Mouse (Mus musculus) cerebellum, adult 18-20 months (tissue): ENCODE data around the gene Prkd2.

Experiments used
- DNase-seq, 2 experiments: peaks; one replicate each; pipeline ENCODE4 v3.0.0; 2021

Prkd2 gene

DNA sequence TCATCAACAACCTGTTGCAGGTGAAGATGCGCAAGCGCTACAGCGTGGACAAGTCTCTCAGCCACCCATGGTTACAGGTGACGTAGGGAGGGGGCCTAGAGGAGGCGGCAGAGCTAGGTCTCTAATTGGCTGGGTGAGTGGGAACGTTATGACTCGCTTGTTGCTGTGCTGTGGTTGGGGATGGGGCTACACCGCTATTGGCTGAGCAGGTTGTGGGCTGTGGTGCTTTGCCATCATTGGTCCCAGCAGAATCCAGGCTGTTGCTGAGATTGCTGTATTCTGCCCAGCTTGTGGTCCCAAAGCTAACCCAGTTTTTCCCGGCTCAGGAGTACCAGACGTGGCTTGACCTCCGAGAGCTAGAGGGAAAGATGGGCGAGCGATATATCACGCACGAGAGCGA lies 26.8 kb downstream of the Prkd2 start:
- peak; percentile 85 to 98 for DNase-seq

DNA sequence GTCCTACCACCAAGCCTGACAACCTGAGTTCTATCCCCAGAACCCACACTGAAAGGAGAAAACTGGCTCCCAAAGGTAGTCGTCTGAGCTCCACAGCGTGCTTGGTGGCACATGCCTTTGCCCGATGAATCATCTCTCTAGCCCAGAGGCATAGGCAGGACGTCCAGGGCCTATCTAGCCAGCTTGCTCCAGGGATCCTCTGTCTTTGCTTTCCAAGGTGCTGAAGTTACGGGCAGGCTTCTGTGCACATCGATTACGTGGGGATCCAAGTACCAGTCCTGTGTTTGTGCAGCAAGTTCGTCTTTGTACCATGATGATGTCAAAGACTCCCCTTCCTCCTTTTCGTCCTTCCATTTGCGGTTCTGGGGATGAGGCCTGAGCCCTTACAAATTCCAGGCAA lies 28.9 kb downstream of the Prkd2 start:
- no peak for DNase-seq

DNA sequence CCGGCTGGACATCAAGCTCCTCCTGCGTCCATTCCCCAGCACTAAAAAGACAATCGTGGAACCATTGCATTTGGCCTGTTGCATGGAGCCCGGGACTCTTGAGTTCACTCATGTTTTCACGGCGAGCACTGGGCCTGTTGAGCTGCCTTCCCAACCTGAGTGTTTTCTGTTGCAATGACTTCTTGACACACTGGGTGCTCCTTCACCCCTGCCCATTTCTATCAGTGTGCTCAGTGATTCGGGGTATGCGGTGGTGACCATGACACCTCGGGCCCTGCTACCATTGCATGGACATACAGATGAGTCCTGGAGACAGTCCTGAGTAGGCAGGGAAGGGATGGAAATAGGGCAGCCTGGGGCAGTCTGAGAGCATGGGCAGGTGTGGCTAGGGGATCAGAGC lies 29.8 kb downstream of the Prkd2 start:
- no peak for DNase-seq

DNA sequence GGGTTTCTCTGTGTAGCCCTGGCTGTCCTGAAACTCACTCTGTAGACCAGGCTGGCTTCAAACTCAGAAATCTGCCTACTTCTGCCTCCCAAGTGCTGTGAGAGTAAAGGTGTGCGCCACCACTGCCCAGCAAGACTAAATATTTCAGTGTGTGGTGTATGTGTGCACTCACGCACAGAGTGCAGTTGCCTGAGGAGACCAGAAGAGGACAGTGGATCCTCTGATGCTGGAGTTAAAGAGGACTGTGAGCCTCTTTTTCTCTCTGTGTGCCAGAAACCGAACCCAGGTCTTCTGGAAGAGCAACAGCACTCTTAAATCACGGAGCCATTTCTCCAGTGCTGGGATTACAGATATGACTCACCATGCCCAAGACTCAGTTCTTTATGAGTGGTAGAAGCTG lies 30.7 kb downstream of the Prkd2 start:
- DNase-seq = no peak

DNA sequence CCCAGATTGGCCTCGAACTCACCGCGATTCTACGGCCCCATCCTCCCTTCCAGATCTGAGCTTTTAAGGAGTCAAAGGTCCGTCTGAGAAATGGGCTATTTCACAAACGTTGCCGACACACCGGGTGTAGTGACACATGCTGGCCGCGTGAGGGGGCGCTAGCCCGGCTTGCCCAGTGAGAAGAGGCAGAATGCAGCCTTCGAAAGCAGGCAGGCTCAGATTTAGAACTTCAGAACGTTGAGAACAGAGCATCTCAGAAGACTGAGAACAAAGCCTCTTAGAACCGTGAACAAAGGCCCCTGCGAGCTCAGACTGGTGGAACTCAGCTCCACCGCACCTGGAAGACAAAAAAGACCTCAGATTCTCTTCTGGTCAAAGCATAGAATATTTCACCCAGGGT lies 31.5 kb downstream of the Prkd2 start:
- peak; percentile 82 to 87 for DNase-seq

DNA sequence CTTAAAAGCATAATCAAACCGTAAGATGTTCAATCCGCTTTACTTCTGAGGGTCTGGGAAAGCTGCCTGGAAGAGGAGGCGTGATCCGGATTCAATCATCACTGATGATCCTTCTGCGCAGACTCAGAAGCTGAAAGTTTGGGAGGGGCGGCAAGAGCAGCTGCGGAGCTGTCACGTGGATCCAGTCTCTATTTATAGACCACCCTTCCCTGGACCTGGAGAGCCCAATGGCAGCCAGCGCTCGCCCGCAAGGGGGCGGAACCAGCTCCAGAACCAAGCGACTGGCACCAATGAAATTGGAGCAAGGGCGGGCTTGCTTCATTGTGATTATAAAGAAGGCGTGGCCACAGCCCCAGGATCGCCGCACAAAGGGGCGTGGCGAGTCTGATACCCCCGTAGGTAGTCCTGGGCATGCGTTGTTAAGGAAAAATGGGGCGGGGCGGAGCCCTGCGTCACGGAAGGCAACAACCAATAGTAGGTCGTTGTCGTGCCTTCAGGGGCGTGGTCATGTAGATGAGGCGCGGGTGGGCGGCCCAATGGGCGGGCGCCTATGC lies 32.1 kb downstream of the Prkd2 start:
- peak; percentile 99 to 100 for DNase-seq

DNA sequence AGATGAGACGGTGACA lies 32.4 kb downstream of the Prkd2 start, which contains the start of gene Dact3:
Gene Dact3, plus strand, starts transcription at position 8 of the 16 bp plus-strand sequence.
- DNase-seq = no peak

DNA sequence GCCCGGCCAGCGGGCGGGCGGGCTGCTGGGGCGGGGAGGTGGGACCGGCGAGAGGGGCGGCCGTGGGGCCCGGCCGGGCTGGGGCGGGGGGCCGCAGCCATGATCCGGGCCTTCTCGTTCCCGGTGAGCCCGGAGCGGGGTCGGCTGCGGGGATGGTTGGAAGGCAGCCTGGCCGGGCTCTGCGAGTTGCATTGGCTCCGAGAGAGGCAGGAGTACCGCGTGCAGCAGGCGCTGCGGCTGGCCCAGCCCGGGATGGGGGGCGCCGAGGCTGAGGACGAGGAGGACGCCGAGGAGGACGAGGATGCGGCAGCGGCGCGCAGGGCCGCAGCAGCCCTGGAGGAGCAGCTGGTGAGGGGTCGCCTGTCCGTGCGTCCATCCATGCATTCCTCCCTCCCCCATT lies 32.6 kb downstream of the Prkd2 start:
- no peak for DNase-seq

DNA sequence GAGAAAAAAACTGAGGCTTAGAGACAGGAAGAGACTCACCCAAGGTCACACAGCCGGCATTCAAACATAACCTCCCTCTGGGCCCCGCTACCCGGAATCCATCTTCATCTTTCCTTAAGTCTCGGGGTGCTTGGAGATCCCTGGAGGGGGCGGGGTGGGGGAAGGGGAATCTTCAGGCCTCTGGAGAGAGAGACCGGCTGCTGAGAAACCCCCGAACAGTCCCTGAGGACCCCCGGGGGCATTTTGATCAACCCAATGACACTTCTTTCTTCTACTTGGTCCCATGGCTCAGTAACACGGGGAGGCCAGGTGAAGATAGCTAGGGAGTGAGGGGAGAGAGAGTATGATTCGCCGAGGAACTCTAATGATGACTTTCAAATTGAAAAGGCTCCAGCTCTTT lies 33.3 kb downstream of the Prkd2 start:
- DNase-seq = no peak

DNA sequence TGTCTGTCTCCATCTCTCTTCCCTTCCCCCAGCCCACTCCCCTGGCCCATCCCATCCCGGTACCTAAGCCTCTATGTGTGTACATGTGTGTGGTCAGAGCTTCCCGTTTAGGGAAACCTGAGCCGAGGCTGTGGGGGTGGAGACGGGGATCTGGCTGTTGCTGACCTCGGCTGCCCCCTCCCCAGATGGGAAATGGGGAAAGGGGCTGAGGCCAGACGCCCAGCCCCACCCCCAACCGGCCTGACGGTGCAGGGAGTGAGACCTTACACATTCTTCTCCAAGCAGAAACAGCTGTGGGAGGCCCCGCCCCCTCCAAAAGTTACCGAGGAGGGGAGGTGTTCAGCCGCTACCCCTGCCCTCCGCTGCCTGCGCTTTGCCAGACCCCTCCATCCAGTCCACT lies 33.9 kb downstream of the Prkd2 start:
- DNase-seq = peak; percentile 48 to 49

DNA sequence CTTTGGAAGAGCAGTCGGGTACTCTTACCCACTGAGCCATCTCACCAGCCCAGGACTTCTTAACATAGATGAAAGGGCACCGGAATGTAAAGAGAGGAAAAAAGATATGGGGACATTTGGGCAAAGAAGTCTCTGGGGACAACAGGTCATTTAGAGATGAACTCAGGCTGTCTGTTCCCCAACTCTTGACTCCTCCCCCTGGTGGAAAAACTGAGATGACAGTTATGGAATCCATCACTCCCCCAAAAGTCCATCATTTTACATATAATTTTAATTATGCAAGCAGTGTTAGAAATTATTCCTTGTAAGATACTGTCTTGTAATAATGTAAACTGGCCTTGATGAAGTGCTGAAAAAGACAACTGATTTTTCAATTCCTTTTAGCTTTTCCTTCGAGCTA lies 35.0 kb downstream of the Prkd2 start:
- DNase-seq = no peak

DNA sequence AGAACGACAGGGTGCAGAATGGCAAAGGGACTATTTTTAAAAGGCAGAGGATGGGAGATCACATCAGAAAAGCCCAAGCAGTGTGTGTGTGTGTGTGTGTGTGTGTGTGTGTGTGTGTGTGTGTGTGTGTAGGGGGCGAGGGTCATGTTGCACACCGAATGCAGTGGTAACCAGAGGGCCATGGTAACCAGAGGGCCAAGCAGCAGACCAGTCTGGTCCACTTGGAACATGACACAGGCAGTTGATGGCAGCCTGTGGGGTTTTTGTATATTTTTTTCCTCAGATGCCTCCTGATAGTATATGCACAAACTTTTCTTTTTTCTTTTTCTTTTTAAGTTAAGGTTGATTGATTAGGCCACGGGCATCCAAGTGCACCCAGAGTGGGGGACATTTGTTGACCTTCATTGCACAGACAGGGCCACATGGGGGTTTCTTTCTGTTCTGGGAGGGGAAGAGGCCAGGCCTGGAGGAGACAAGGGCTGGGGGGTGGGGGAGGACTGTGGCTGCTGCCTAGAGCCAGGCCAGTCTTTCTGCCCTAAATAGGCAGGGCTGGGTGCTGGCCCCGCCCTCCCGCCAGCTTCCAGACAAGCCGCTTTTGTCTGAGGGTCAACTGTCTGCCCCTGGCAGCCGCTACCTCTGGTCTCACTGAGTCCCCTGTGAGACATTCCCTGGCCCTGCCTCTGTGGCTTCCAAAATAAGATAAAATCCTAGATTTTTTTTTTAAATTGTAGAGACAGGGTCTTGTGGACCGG lies 37.3 kb downstream of the Prkd2 start:
- DNase-seq = no peak

DNA sequence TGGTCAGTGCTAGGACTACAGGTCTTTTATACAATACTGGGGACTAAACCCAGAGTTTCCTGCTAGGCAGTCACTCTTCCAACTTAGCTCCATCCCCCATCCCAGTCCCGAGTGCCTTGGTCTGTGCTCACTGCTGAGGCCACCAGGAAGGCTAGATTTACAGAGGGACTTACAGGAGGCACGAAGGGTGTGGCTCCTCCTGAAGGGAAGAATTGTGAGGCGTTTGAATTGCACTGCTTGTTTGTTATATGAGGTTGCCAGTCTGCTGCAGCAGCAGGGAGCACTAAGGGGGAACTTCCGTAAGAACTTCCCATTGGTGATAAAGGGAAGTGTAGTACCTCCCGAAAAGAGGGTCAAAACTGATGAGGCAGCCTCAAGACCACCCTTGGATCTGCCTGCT lies 37.9 kb downstream of the Prkd2 start:
- no peak for DNase-seq

DNA sequence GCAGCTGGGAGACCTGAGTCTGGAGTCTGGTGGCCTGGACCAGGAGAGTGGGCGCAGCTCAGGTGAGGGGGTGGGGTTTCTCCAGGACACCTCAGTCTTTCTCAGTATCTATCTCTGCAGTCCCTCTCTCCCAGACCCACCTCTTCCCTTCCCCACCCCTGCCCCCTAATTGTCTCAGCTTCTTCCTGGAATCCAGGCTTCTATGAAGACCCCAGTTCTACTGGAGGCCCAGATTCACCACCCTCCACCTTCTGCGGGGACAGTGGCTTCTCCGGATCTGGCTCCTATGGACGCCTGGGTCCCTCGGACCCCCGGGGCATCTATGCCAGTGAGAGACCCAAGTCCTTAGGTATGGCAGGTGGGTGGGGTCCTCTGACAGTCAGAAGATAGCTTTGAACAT lies 40.5 kb downstream of the Prkd2 start:
- no peak for DNase-seq

DNA sequence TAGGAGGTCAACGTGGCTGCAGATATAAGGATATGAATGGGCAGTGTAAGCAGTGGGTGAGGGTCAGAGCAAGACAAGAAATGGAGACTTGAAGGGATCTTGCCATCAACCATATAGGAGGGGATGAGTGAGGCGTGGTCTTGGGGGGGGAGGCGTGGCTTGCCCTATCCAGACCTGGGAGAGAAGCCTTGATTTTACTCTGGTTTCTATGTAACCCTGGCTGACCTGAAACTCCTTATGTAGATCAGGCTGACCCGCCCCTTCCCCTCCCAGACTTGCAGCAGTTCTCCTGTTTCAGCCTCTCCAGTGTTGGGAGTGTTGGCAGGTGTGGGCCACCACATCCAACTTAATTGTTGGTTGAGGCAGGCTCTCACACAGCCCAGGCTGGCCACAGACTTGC lies 41.6 kb downstream of the Prkd2 start:
- no peak for DNase-seq

DNA sequence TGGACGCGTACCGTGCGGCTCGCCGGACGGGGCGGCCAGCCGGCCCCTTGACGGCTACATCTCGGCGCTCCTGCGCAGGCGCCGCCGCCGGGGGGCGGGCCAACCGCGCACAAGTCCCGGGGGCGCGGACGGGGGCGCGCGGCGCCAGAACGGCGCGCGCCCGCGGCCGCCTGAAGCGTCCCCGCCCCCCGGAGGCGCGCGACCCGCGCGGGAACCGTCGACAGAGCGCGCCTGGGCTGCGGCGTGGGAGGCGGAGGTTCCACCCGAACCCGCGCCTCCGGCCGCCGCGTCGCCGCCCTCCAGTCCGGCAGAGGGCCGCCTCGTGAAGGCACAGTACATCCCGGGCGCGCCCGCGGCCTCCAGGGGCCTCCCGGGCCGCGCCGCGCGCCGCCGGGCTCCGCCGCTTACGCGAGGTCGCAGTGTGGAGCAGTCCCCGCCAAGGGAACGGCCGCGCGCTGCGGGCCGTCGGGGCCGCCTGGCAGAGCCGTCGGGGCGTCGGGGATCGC lies 42.6 kb downstream of the Prkd2 start:
- DNase-seq = no peak

DNA sequence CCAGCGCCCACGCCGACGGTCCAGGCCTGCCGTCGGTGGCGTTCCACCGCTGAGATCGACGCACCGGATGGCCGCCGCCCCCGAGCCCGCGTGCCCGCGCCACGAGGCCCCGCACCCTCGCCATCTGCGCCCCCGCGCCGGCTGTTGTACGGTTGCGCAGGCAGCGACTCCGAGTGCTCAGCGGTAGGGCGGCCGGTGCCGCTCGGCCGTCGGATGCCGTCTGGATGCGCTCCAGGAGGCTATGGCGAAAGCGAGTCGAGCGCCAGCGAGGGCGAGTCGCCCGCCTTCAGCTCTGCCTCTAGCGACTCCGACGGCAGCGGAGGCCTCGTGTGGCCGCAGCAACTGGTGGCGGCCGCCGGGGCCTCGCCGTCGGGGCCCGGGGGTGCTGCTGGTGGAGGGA lies 43.2 kb downstream of the Prkd2 start:
- no peak for DNase-seq

DNA sequence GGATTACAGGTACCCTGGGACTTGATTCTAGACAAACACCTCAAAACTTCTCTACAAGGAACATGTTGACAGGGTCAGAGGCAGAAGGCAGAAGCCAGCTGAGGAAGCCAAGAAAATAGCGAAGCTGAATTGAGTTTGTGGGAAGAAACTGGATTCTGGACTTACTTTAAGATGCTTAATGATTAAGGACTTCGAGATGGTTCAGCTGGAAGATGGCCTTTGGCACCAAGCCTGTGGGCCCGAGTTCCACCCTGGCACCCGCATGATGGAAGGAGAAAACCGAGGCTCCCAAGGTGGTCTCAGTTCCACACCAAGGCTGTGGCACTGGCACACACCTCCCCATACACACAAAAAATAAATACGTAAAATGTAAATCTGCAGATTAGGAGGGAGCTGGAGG lies 47.8 kb downstream of the Prkd2 start:
- no peak for DNase-seq

DNA sequence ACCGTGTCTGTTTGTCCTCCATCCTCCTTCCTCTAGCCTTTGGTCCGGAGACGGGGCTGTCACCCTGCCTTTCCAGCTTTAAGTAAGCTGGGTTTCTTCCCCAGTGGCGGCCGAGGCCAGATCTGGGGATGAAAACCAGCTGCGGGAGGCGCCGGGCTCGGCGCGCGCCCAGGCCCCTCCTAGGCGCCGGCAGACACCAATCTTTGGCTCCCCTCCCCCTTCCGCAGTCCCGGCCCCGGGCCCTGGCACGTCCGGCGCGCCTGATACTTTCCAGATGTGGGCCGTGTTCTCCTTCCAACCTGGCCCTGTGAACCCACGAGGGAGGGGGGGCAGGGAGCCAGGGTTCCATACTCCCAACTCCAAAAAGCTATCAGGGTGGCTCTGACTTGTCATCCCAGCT lies 48.2 kb downstream of the Prkd2 start:
- DNase-seq = no peak

DNA sequence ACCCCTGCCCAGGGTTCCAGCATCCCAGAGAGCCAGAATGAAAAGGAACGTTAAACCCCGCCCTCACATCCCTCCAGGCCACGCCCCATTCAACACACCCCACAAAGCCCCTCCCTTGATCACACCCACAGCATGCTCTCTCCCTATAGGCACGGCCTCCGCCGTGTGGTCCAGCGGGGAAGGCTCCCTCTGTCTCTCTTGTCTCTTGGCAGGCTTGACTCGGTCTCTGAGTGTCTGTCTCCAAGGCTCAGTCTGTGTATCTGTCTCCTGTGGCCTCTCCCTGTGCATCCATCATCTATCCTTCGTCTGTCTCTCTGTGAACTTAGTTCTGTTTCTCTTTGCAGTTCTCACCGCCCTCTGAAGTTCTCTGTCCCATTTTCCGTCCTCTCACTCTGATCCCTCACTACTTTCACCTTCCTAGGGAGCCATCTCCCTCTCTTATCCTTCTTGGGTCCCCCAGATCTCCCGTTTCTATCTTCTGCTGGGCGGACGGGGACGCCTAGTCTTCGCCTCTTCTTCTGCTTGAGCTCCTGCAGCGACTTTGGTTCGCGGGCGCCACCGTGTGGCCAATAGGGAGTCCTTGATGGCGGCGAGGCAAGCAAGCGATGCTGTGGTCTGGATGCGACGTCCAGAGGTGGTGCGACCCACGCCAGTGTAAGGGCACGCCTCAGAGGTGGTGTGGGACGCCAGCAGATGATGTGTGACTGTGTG lies 49.1 kb downstream of the Prkd2 start, which contains the start of gene Gng8:
Gene Gng8, plus strand, starts transcription at position 146 of the 711 bp plus-strand sequence.
- DNase-seq = peak; percentile 85 to 91

DNA sequence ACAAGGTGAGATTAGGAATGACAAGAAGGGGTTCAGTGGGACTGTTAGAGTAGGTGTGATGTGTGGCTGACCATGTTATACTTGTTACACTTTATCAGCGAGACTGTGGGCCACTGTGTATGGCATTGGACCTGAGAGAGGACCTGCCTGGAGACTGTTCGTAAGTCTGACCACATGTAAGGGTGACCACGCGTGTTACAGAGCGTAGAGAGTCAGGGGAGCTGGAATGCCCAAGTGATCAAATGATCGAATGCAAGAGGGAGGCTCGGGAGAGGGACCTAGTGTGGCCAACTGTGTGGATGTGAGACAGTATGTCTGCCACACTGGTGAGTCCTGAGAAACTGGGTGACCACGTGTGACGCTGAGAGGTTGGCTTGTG lies 49.6 kb downstream of the Prkd2 start:
- no peak for DNase-seq

DNA sequence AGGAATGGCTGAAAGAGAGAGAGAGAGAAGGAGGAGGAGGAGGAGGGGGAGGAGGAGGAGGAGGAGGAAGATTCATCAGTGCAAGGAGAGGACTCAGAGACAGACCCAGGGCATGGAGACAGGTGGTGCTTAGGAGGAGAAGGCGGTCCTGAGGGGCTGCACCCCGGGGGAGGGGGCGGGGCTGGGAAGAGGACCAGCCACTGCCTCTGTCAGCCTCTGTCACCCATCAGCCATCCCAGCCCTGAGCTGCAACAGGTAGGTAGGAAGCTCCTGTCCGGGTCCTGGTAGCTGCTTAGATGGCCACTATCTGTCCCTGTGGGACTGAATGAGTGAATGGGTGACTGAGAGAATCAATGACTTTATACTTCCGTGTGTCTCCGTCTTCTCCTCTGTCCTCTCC lies 50.9 kb downstream of the Prkd2 start:
- no peak for DNase-seq

DNA sequence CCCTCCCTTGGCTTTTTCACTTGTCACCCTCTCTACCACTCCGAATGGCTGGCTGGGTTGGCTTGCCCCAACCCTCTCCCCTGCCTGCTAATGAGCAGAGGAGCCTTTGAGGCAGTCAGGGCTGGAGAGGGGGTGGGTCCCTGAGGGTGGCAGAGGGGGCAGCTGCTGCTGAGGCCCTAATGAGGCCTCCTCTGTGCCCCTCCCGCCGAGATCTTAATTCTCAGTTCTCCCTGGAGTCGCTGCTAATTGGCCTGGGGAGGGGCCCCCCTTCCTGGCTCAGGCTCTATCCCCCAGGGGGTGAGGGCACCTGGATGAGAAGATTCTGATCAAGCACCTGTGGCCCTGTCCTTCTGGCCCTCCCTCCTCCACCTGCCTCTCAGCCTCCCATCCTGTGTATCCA lies 51.6 kb downstream of the Prkd2 start:
- no peak for DNase-seq

DNA sequence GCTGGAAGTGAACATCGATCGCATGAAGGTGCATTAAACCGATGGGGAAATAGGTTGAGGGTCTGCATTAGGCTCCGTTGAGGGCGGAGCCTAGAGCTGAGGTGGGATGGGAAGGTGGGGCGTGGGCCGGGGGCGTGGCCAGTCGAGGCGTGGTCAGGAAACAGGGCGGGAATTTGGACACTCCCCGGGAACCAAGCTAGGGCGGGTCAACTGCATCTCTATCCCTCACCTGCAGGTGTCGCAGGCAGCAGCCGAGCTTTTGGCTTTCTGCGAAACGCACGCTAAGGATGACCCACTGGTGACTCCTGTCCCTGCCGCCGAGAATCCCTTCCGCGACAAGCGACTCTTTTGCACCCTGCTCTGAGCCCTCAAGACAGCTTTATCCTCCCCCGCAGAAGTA lies 52.3 kb downstream of the Prkd2 start:
- DNase-seq = peak; percentile 90 to 91

DNA sequence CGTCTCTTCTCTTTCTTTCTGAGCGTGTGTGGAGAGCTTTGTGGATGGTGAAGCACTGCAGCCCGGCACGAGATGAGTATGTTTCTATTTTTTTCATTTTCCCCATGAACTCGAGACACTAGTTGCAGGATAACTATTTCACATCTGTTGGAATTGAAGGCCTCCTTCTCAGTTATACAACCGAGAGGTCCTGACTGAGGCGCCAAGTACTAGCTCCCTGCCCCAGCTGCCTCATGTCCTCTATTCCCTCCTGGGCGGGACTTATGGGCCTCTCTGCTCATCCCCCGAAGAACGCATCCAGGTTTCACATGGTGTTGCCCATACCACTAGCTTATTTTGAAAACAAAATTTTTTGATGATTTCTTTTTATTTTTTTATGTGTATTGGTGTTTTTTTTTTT lies 52.8 kb downstream of the Prkd2 start:
- no peak for DNase-seq
